Mouse (Mus musculus) erythroblast, embryonic 14.5 days (primary cell): Measurements from ENCODE around the gene Clcn5.

Experiments
- GATA1 ChIP-seq: IDR thresholded peaks from 2 replicates; pipeline ENCODE4 v1.6.1; 2012; ENCODE audit warnings: low read length, inconsistent platforms, mixed read lengths
- TAL1 ChIP-seq: IDR thresholded peaks from 3 replicates; pipeline ENCODE4 v1.6.1; 2012; ENCODE audit warnings: low read length, inconsistent platforms, mixed read lengths

DNA sequence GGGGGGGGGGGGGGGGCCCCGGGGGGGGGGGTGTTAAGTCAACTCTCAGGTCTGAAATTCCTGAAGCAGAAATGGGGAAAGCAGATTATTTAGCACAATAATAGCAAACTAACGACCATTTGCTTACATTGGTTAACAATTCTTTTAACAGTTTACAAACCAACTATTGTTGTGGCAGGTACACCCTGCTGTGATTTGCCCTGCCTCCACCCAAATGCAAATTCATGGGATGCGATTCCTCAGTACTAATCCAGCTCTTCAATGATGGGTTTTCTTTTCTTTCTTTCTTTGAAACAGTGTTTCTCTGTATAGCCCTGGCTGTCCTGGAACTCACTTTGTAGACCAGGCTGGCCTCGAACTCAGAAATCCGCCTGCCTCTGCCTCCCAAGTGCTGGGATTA, 12.3 kb downstream of the Clcn5 start:
- TF ChIP-seq TAL1 (no peak), GATA1 (no peak)
